Mouse (Mus musculus) intestine, postnatal 0 days (tissue): ENCODE results near the gene Angptl6. TPM values are rescaled to one million over a fixed set of nuclear protein-coding genes. Genes with fewer than 3 reads are reported as not detected.

Experiments used
- ATAC-seq: fragments of 200-750 bp; cut with Nextera tagmentation; 2 replicates; pipeline ENCODE4 v1.8.0; 2017; ENCODE audit warnings: mild to moderate bottlenecking, moderate TSS enrichment, moderate library complexity
- H3K27ac ChIP-seq: fragments of 300-500 bp; sonication (generic); 2 replicates; pipeline ENCODE4 v1.5.1; 2014; ENCODE audit warnings: mild to moderate bottlenecking, low read depth, low read length, moderate library complexity
- H3K27me3 ChIP-seq: fragments of 300-500 bp; sonication (generic); replicated peaks from 2 replicates; pipeline ENCODE4 v1.6.1; 2014; ENCODE audit warnings: low read length, mixed read lengths; ENCODE audit not compliant: control insufficient read depth, insufficient read depth
- H3K36me3 ChIP-seq: fragments of 300-500 bp; sonication (generic); 2 replicates; pipeline ENCODE4 v1.6.1; 2014; ENCODE audit warnings: mild to moderate bottlenecking, moderate library complexity; ENCODE audit not compliant: control insufficient read depth, insufficient read depth
- H3K4me1 ChIP-seq: fragments of 300-500 bp; sonication (generic); replicated peaks from 2 replicates; pipeline ENCODE4 v1.6.1; 2014; ENCODE audit warnings: antibody characterized with exemption, low read length, mixed read lengths; ENCODE audit not compliant: control insufficient read depth, insufficient read depth
- H3K4me2 ChIP-seq: fragments of 300-500 bp; sonication (generic); replicated peaks from 2 replicates; pipeline ENCODE4 v1.6.1; 2014; ENCODE audit warnings: low read depth, mild to moderate bottlenecking, moderate library complexity
- H3K4me3 ChIP-seq: fragments of 300-500 bp; sonication (generic); 2 replicates; pipeline ENCODE4 v1.5.1; 2014; ENCODE audit warnings: low read depth, low read length
- H3K9ac ChIP-seq: fragments of 300-500 bp; sonication (generic); 2 replicates; pipeline ENCODE4 v1.6.1; 2014; ENCODE audit warnings: mild to moderate bottlenecking, low read depth, low read length
- H3K9me3 ChIP-seq: fragments of 300-500 bp; sonication (generic); 2 replicates; pipeline ENCODE4 v1.6.1; 2016; ENCODE audit warnings: mixed run types; ENCODE audit not compliant: control insufficient read depth
- CTCF ChIP-seq: sonication (generic); IDR thresholded peaks from 2 replicates; pipeline ENCODE4 v1.5.1; 2016; ENCODE audit warnings: low read depth, mild to moderate bottlenecking, control low read depth, antibody characterized with exemption, moderate library complexity
- WGBS: fragments of 180-500 bp; shearing (Covaris S2); extraction: QIAGEN DNeasy Blood & Tissue Kit; methylation state at CpG from one replicate; pipeline ENCODE4 v1.1.7; 2014; 5-methylcytosine and 5-hydroxymethylcytosine counted together
- polyA plus RNA-seq: library from polyadenylated mRNA; unstranded; fragments of >200 nt; fragmentation: Nextera tagmentation; extraction: Ambion mirVana; gene quantifications from 2 replicates; pipeline ENCODE4 v1.2.1, GENCODE M21; 2015

Gene Angptl6
- 9.4 and 9.8 TPM in 2 replicates for polyA plus RNA-seq

DNA sequence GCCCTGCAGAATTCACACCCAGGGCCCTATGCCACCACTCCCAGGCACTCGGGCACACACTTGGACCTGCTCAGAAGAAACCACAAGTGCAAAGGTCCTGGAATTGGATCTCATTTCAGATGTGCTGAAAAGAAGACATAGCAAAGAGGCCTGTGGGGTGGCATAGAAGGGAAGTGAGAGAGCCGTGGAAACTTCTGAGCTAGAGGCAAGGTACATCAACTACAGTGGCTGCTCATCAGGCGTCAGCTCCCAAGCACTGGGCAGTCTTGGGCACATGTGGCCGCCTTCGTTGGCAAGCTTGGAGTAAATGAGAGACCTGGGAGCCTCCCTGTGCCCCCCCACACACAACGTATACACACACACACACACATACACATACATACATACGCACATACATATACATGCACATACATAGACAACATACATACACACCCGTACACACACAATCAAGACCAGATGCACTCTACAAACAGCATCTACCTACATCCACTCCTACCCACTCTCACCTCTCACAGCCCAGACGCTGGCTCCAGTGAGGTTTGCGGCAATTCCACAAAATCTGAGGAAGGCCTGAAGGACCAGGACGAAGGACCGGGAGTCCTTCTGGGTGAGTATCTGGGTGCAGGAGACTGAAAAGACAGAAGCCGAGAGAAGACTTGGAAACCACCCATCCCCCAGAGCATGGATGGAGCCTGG is at the start of gene Angptl6:
Angptl6 (minus strand) TSS at position 631 of the 696 bp plus-strand sequence.
- WGBS, result 74% methylated on average over 13 of the region's 13 CpGs
- H3K27ac ChIP-seq, result peak within 1 kb of the TSS; percentile 86
- H3K27me3 ChIP-seq, result no peaks in the 10 kb centered on the region
- H3K36me3 ChIP-seq, result 0 out of 2 replicates have a peak, but pooled peaks cover 5% of the 10 kb centered on the region
- ATAC-seq, result no peak
- peak within 1 kb of the TSS; percentile 36 for H3K4me3 ChIP-seq
- H3K4me1 ChIP-seq, result no peaks in the 10 kb centered on the region
- H3K9ac ChIP-seq, result peak within 1 kb of the TSS; percentile 28; the same call in 1 of the 2 replicates
- no peak for TF ChIP-seq CTCF
- no peaks in the 10 kb centered on the region for H3K9me3 ChIP-seq
- peak within 1 kb of the TSS; percentile 74 for H3K4me2 ChIP-seq

DNA sequence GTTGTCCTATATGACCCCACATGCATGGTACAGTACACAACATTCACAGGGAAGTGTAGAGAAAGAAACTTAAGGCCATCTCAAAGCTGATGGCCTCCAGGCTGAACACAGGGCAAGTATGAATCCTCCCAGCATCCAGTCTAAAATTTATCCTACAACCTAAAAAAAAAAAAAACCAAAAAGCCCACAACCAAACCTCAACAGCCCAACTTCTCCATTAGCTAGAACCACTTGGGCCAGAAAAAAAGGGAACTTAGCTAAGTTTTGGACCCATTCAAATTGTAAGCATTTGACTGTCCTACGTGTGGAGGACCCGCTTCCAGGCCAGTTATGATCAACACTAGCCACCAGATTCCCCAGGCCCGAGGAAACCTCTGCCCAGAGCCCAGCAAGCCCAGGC is 43.7 kb upstream of the Angptl6 start:
- Histone ChIP-seq H3K4me2 (no peak overlapping the region), H3K27ac (no peak overlapping the region), H3K9ac (no peak overlapping the region), H3K4me1 (no peaks in the 10 kb centered on the region), H3K36me3 (peaks cover 92% of the 10 kb centered on the region), H3K4me3 (no peak overlapping the region), H3K27me3 (no peaks in the 10 kb centered on the region), H3K9me3 (no peaks in the 10 kb centered on the region)
- no peak for TF ChIP-seq CTCF
- ATAC-seq, result no peak
- 94% methylated on average over 3 of the region's 3 CpGs for WGBS

DNA sequence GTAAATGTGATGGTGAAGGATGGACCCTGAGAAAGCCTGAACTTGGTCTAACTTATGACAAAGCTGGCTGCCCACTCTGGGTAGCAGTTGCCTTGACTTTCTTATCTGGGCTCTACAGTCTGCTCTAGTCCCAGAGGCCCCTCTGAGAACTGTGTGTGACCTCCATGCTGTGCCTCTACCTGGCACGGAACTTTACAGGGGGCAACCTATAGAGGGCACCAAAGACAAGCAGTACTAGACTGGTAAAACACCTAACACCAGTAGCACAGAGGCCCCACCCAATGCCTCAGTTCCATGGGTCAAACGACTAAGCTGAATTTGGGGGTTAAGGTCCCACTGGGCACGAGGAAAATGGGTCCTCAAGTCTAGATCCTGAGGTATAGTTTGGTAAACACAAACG is 36.6 kb upstream of the Angptl6 start:
- H3K27ac ChIP-seq, result no peak overlapping the region
- H3K4me1 ChIP-seq, result no peaks in the 10 kb centered on the region
- ATAC-seq, result no peak
- WGBS, result 71% methylated on average over 4 of the region's 4 CpGs
- H3K4me3 ChIP-seq, result no peak overlapping the region
- H3K9me3 ChIP-seq, result no peaks in the 10 kb centered on the region
- H3K36me3 ChIP-seq, result peaks cover 92% of the 10 kb centered on the region
- H3K9ac ChIP-seq, result no peak overlapping the region
- TF ChIP-seq CTCF, result peak; percentile 70
- H3K27me3 ChIP-seq, result no peaks in the 10 kb centered on the region
- H3K4me2 ChIP-seq, result no peak overlapping the region

DNA sequence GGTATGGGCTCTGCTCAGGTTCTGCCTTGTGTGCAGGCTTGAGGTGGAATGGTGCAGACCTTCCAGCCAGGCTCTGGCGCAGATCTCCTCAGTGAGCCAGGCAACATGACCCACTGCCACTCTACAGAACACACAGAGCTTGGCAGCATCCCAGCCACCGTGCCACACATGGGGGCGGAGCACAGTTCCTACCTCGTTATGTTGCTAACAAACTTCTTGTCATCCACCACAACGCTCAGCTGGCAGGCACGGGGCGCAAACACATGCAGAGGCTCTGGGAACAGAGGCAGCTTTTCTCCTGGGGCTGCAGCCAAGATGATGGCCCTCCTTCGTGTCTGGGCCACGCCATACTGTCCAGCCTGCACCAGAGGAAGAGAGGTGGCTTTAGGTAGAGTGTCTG is 30.4 kb upstream of the Angptl6 start:
- Histone ChIP-seq H3K4me3 (no peak overlapping the region), H3K4me1 (no peaks in the 10 kb centered on the region), H3K4me2 (no peak overlapping the region), H3K36me3 (peaks cover 89% of the 10 kb centered on the region), H3K9ac (no peak overlapping the region), H3K9me3 (no peaks in the 10 kb centered on the region), H3K27me3 (no peaks in the 10 kb centered on the region), H3K27ac (no peak overlapping the region)
- ATAC-seq, result no peak
- TF ChIP-seq CTCF, result no peak
- WGBS, result 87% methylated on average over 9 of the region's 9 CpGs

- 19% methylated on average over 6 of the region's 6 CpGs for WGBS
- Histone ChIP-seq H3K9ac (no peak overlapping the region), H3K4me3 (no peak overlapping the region)
Measured at GRCm38 (mm10) chr9:20902174-20902491, 22.6 kb upstream of the Angptl6 start.

GRCm38 (mm10) chr9:20901466-20902173 is 22.1 kb upstream of the Angptl6 start:
- no peak overlapping the region for H3K4me3 ChIP-seq
- no peaks in the 10 kb centered on the region for H3K9me3 ChIP-seq
- peaks cover 14% of the 10 kb centered on the region for H3K36me3 ChIP-seq
- H3K4me2 ChIP-seq, result peak overlapping the region; percentile 33
- H3K9ac ChIP-seq, result no peak overlapping the region
- no peak for ATAC-seq
- H3K27ac ChIP-seq, result no peak overlapping the region
- H3K4me1 ChIP-seq, result no peaks in the 10 kb centered on the region; the same call in 1 of the 2 replicates
- H3K27me3 ChIP-seq, result no peaks in the 10 kb centered on the region
- peak; percentile 84 for TF ChIP-seq CTCF
- WGBS, result 9% methylated on average over 13 of the region's 13 CpGs

More at GRCm38 (mm10) chr9:20902174-20902491, 22.6 kb upstream of the Angptl6 start:
- H3K27ac ChIP-seq, result no peak overlapping the region
- no peaks in the 10 kb centered on the region for H3K9me3 ChIP-seq
- TF ChIP-seq CTCF, result no peak
- no peak for ATAC-seq
- peak overlapping the region; percentile 33 for H3K4me2 ChIP-seq
- peaks cover 14% of the 10 kb centered on the region for H3K36me3 ChIP-seq
- H3K4me1 ChIP-seq, result no peaks in the 10 kb centered on the region; the same call in 1 of the 2 replicates
- H3K27me3 ChIP-seq, result no peaks in the 10 kb centered on the region
